Mouse (Mus musculus) brain, embryonic 14.5 days (tissue): ENCODE results near the gene Tpst2.

ENCODE experiments used
- CTCF ChIP-seq: fragments of 200-500 bp; IDR thresholded peaks from 2 replicates; pipeline ENCODE4 v1.5.1; 2012; ENCODE audit warnings: inconsistent platforms, mild to moderate bottlenecking, moderate library complexity, borderline replicate concordance; ENCODE audit not compliant: insufficient read depth, insufficient read length; ENCODE audit errors: extremely low read depth
- POLR2A ChIP-seq: fragments of 200-500 bp; IDR thresholded peaks from 2 replicates; pipeline ENCODE4 v1.6.1; 2012; ENCODE audit warnings: mild to moderate bottlenecking, inconsistent platforms, borderline replicate concordance; ENCODE audit not compliant: poor library complexity, insufficient read depth, insufficient read length, severe bottlenecking; ENCODE audit errors: extremely low read depth

- no peak for TF ChIP-seq CTCF
- no peak for TF ChIP-seq POLR2A
Measured at GRCm38 (mm10) chr5:112356322-112356721, 79.8 kb downstream of the Tpst2 start.
